Mouse (Mus musculus): ENCODE measurements around the gene Eng. TPM values are rescaled to one million over a fixed set of nuclear protein-coding genes. Genes with fewer than 3 reads are reported as not detected.

The Eng gene
- polyA plus RNA-seq, 1 experiment from 2014 or later, result 25.6 TPM

DNA sequence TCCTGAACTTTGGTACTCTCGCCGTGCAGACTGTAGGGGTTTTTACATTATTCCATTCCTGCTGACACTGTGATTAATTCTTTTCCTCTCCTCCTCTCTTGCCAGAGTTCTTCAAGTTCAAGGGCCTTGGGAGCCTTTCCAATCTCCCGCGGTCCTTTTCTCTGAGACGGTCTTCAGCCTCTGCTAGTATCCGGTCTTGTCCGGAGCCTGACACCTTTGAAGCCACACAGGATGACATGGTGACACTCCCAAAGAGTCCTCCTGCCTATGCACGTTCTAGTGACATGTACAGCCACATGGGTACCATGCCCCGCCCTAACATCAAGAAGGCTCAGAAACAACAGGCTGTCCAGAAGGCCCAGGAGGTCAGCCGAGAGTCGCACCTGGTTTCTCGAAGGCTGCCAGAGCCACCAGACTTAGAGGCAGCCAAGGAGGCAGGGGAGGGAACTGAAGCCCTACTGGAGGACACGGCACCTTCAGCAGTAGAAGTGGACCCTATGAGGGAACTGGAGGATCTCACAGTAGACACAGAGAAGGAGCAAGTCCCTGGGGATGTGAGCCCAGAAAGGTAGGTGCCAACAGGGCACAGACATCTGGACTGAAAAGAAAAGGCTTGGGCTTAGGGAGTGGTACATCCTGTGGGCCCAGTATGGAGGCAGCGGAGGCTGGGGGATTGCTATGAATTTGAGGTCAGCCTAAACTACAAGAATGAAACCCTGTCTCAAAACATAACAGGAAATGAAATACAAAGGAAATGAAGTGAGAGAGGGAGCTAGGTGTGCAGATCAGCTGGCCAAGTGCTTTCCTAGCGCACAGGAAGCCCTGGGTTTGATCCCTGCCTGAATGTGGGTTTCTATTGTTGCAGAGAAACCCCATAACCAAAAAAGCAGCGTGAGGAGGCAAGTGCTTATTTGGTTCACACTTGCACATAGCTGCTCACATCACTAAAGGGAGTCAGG lies 78.7 kb downstream of the Eng start:
- 85% methylated on average over 16 of the region's 16 CpGs for WGBS
- no peak for DNase-seq (ENCODE audit: low spot score)
- Histone ChIP-seq H3K27me3 (ENCODE audit: low read depth, poor library complexity, severe bottlenecking) (peaks cover 7% of the 10 kb centered on the region), H3K4me1 (peaks cover 32% of the 10 kb centered on the region), H3K36me3 (no peaks in the 10 kb centered on the region), H3K9me3 (replicated peaks) (no peaks in the 10 kb centered on the region), H3K4me3 (no peak overlapping the region), H3K27ac (replicated peaks) (no peak overlapping the region)

DNA sequence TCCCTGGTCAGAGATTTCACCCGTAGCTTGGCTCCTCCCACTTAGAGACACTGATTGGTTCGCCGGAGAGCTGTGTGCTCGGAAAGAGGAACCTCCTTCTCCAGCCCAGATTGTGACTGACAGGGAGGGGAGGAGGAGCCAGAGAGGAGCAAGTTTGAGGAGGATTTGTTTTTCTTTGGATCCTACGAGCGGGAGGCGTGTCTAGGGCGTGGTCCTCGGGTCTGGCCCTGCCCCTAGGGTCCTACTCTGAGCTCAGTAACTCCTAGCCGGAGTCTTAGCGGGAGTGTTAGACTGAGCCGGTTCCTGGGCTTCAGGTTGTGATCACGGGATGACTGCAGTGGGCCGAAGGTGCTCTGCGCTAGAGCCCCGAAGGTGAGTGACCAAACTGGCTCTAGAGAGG lies 81.0 kb downstream of the Eng start:
- Histone ChIP-seq H3K4me3 (peak overlapping the region; percentile 39), H3K4me1 (peaks cover 31% of the 10 kb centered on the region), H3K9me3 (replicated peaks) (no peaks in the 10 kb centered on the region), H3K36me3 (no peaks in the 10 kb centered on the region), H3K27ac (replicated peaks) (peak overlapping the region; percentile 69), H3K27me3 (ENCODE audit: low read depth, poor library complexity, severe bottlenecking) (peaks cover 7% of the 10 kb centered on the region)
- DNase-seq (ENCODE audit: low spot score), result peak; percentile 94
- 1% methylated on average over 16 of the region's 16 CpGs for WGBS

DNA sequence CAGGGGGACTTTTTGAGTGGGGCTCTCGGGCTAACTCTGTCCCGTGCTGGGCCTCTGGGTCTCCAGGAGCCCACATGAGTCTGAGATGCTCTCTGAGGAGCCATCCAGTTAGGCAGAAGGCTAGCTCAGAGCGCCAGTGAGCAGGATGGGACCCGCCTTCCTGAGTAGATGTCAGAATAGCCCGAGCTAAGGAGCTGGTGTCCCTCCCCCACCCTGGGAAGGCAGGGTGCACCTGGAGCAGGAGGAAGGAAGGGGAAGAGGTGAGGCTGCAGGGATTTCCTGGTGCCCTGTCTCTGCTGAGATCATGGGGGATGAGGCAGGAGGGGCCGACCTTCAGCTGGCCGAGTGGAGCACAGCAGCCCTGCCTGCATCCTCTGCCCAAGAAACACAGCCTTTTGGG lies 82.1 kb downstream of the Eng start:
- Histone ChIP-seq H3K27ac (replicated peaks) (peak overlapping the region; percentile 58), H3K4me1 (peaks cover 31% of the 10 kb centered on the region), H3K9me3 (replicated peaks) (no peaks in the 10 kb centered on the region), H3K4me3 (peak overlapping the region; percentile 33), H3K36me3 (no peaks in the 10 kb centered on the region), H3K27me3 (ENCODE audit: low read depth, poor library complexity, severe bottlenecking) (peaks cover 7% of the 10 kb centered on the region)
- DNase-seq (ENCODE audit: low spot score), result no peak
- 62% methylated on average over 7 of the region's 7 CpGs for WGBS

DNA sequence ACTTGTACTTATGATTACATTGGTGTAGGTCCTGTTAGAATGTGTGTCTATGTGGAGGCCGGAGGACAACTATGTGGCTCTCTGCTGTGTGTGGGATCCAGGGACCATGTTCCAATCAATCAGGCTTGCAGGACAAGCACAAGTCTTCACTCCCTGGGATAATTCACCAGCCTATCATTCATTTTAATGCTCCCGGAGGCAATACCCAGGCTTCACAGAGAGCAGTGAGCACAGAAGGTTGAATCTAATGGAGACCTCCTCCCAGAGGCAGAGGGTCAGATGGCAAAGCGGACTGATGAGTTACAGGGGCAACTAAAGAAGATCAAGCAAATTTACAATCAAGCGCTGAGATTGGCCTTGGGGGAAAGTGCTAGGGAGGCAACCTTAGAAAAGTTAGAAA lies 83.2 kb downstream of the Eng start:
- peaks cover 7% of the 10 kb centered on the region for H3K27me3 ChIP-seq (ENCODE audit: low read depth, poor library complexity, severe bottlenecking)
- WGBS, result 80% methylated on average over 4 of the region's 4 CpGs
- no peak for DNase-seq (ENCODE audit: low spot score)
- no peak overlapping the region for H3K4me3 ChIP-seq
- H3K36me3 ChIP-seq, result no peaks in the 10 kb centered on the region
- no peak overlapping the region for H3K27ac ChIP-seq (replicated peaks)
- H3K9me3 ChIP-seq (replicated peaks), result no peaks in the 10 kb centered on the region
- peaks cover 36% of the 10 kb centered on the region for H3K4me1 ChIP-seq

DNA sequence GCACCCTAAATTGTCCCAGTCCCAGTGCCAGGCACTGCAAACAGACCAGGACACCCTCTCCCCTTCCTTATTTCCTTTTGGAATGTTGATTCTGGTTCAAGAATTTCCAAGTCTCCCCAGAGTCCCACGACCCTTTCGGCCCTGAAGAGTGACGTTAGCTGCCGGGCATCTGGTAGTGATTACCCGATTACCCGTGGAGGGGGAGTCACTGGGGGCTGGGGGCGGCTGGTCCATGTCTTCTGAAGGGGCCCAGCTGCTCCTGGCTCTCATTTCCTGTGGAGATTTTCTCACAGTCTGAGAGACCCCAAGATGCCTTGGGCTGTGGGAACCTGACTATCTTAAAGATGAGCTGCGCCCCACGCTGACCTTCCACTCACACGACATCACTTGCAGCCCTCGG lies 84.5 kb downstream of the Eng start:
- peaks cover 7% of the 10 kb centered on the region for H3K27me3 ChIP-seq (ENCODE audit: low read depth, poor library complexity, severe bottlenecking)
- peak; percentile 48 for DNase-seq (ENCODE audit: low spot score)
- H3K9me3 ChIP-seq (replicated peaks), result no peaks in the 10 kb centered on the region
- no peaks in the 10 kb centered on the region for H3K36me3 ChIP-seq
- H3K4me1 ChIP-seq, result peaks cover 43% of the 10 kb centered on the region
- no peak overlapping the region for H3K4me3 ChIP-seq
- peak overlapping the region; percentile 38 for H3K27ac ChIP-seq (replicated peaks)
- 57% methylated on average over 11 of the region's 11 CpGs for WGBS

DNA sequence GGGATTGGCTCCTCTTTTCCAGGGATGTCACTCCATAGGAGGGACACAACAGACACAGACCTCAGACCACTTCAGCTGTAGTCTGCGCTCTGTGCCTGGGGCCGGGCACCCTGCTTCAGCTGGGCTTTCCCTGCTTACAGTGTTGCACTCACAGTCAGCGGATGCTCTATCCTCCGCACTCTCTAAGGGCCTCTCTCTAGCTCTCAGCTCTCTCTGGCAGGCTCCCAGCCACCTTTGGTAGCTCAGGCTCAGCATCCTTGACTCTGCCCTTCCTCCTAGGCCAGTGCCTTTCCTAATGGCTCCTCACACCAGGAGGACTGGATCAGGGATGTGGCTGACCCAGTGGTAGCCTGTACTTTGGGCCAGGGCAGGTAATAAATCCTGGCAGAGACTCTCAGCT lies 85.5 kb downstream of the Eng start:
- Histone ChIP-seq H3K4me1 (peaks cover 47% of the 10 kb centered on the region), H3K36me3 (no peaks in the 10 kb centered on the region), H3K9me3 (replicated peaks) (no peaks in the 10 kb centered on the region), H3K4me3 (no peak overlapping the region), H3K27ac (replicated peaks) (peak overlapping the region; percentile 19; the same call in 1 of the 2 replicates), H3K27me3 (ENCODE audit: low read depth, poor library complexity, severe bottlenecking) (peaks cover 7% of the 10 kb centered on the region)
- WGBS, result 79% methylated on average over 4 of the region's 4 CpGs
- DNase-seq (ENCODE audit: low spot score), result no peak

MicroRNA genes within 50 kb of the gene (microRNA counts, 519-probe panel; counts per million panel counts)
- microRNA mmu-miR-1954 (not detected), microRNA mmu-miR-2861 (not detected)

Small RNA genes within 50 kb of the gene (microRNA-seq; reads per million reads assigned to microRNA genes)
- gene Gm47291, result not detected
- not detected for gene Mir1954
- not detected for gene Mir2861
- gene Mir3960, result not detected
- gene Mir8093, result not detected

Other genes starting within 250 kb of the Eng start
- 5.9 and 6.4 TPM in 2 replicates for gene Naif1, start 196.1 kb upstream of the Eng start, polyA plus RNA-seq (2016; fragmentation: Nextera tagmentation; extraction: Ambion mirVana)
- gene Slc25a25, start 195.2 kb upstream of the Eng start, polyA plus RNA-seq (2016; fragmentation: Nextera tagmentation; extraction: Ambion mirVana), result 29.2 and 35.7 TPM in 2 replicates
- gene Fam102a, start 111.3 kb upstream of the Eng start, polyA plus RNA-seq (2016; fragmentation: Nextera tagmentation; extraction: Ambion mirVana), result 6.8 and 7.9 TPM in 2 replicates
- 113 and 116 TPM in 2 replicates for gene Dpm2, start 75.7 kb upstream of the Eng start, polyA plus RNA-seq (2016; fragmentation: Nextera tagmentation; extraction: Ambion mirVana)
- gene Pip5kl1, start 71.8 kb upstream of the Eng start, polyA plus RNA-seq (2016; fragmentation: Nextera tagmentation; extraction: Ambion mirVana), result 1.9 and 2.8 TPM in 2 replicates
- 0.17 and 0.22 TPM in 2 replicates for gene 9430097D07Rik, start 70.9 kb upstream of the Eng start, polyA plus RNA-seq (2016; fragmentation: Nextera tagmentation; extraction: Ambion mirVana)
- 15.9 and 17.1 TPM in 2 replicates for gene St6galnac4, start 59.5 kb upstream of the Eng start, polyA plus RNA-seq (2016; fragmentation: Nextera tagmentation; extraction: Ambion mirVana)
- gene St6galnac6, start 46.9 kb upstream of the Eng start, polyA plus RNA-seq (2016; fragmentation: Nextera tagmentation; extraction: Ambion mirVana), result 10.8 and 11.9 TPM in 2 replicates
- 26.4 and 30.3 TPM in 2 replicates for gene Ak1, start 24.8 kb upstream of the Eng start, polyA plus RNA-seq (2016; fragmentation: Nextera tagmentation; extraction: Ambion mirVana)
- gene Fpgs, start 57.5 kb downstream of the Eng start, polyA plus RNA-seq (2016; fragmentation: Nextera tagmentation; extraction: Ambion mirVana), result 25.6 and 27.9 TPM in 2 replicates
- 119 and 132 TPM in 2 replicates for gene Cdk9, start 66.5 kb downstream of the Eng start, polyA plus RNA-seq (2016; fragmentation: Nextera tagmentation; extraction: Ambion mirVana)
- 26.7 and 33.6 TPM in 2 replicates for gene Sh2d3c, start 74.5 kb downstream of the Eng start, polyA plus RNA-seq (2016; fragmentation: Nextera tagmentation; extraction: Ambion mirVana)
- 0.94 and 2.1 TPM in 2 replicates for gene 6330409D20Rik, start 94.4 kb downstream of the Eng start, polyA plus RNA-seq (2016; fragmentation: Nextera tagmentation; extraction: Ambion mirVana)
- 59.2 and 59.8 TPM in 2 replicates for gene Tor2a, start 110.6 kb downstream of the Eng start, polyA plus RNA-seq (2016; fragmentation: Nextera tagmentation; extraction: Ambion mirVana)
- 0.31 TPM in 2 replicates for gene Ttc16, start 129.0 kb downstream of the Eng start, polyA plus RNA-seq (2016; fragmentation: Nextera tagmentation; extraction: Ambion mirVana)
- 5.2 TPM in 2 replicates for gene Ptrh1, start 129.2 kb downstream of the Eng start, polyA plus RNA-seq (2016; fragmentation: Nextera tagmentation; extraction: Ambion mirVana)
- gene Cfap157, start 137.8 kb downstream of the Eng start, polyA plus RNA-seq (2016; fragmentation: Nextera tagmentation; extraction: Ambion mirVana), result 0.90 and 1.2 TPM in 2 replicates
- 31.4 and 45.6 TPM in 2 replicates for gene Stxbp1, start 200.7 kb downstream of the Eng start, polyA plus RNA-seq (2016; fragmentation: Nextera tagmentation; extraction: Ambion mirVana)
- 23.5 and 25.5 TPM in 2 replicates for gene Fam129b, start 229.5 kb downstream of the Eng start, polyA plus RNA-seq (2016; fragmentation: Nextera tagmentation; extraction: Ambion mirVana)